Mouse (Mus musculus): ENCODE results near the gene Myrip. TPM values are rescaled to one million over a fixed set of nuclear protein-coding genes. Genes with fewer than 3 reads are reported as not detected.
A peak's percentile ranks its signal among the peaks of the same experiment; 100 is the strongest.

The Myrip gene
- total RNA-seq, 2 experiments from 2014 or later, result 42.8 to 45.5 TPM

DNA sequence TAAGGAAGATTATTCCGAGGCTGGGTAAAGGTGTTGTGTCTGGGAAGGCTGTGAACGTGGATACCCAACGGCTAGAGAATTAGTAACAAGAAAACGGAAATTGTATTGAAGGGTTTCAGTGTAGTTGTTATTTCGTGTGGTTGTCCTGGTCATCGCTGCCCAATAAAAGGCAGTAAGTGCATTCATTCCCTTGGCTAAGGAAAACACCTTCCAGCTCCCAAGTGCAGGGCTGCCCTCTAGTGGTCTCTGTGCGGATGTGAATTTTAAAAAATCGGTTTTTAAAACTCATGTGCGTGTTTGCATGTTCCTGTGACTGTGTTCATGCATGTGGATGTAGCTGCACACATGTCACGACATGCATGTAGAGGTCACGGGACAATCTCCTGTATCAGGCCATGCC lies 76.4 kb downstream of the Myrip start:
- peak; percentile 52 to 68 for DNase-seq (ENCODE audit: low spot score in 2 of 2)

DNA sequence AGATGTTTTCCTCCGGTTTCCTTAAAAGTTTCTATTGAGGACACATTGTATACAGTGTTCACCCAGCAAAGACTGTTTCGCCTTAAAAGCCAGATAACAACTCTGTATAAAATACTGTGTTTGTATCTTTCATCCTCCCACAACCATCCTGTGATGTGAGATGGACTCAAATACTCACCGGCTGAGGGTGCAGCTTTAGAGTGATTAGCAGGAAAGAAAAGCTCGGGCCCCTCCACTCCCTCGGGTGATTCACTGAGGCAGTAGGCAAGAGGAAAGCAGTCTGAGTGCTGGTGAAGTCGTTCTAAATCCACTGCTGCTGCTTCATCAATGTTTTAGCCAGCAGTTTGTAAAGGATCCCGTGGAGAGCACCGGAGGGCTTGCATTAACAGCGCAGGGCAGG lies 93.9 kb downstream of the Myrip start:
- DNase-seq (ENCODE audit: low spot score in 2 of 2), result no peak

DNA sequence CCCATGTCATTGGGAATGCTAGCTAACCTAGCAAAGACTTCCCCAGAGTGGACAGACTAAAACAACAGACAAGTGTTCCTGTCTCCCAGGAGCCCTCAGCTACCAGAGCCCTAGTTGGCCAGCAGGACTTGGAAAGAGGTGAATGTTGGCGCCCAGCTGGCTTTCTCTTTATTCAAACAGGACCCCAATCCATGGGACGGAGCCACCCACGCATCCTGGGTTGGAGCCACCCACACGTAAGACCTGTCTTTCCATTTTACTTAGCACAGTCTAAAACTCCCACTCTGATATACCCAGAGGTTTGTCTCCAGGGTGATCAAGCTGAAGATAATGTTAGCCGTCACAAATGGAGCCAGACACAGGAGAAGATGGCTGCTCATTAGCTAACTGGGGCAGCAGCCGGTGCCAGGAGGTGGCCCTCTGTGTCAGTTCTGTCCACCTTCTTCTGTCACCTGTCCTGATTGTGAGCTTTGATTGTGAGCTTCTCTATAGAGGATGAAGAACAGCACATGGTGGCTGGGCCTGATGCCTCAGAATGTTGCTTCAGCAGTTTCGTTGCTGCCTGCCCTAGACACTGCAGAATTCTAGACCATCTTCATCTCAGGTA lies 95.4 kb downstream of the Myrip start:
- DNase-seq (ENCODE audit: low spot score in 2 of 2), result no peak

DNA sequence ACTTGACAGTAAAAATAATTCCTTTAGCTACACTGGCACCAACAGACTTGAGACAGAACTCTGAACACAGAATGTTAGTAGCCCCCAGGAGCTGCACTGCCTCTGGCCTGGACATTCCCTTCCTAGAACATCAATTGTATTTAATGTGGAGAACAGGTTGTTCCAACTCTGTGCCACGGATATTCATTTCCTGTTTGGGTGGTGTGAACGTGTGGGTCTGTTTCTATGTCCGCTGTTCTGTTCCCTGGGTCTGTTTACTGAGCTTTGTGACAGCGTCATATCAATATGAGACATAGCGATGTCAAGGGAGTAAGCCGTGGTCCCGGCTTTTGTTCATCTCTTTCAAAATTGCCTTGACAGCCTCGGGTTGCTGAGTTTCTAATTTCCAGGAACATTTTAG lies 97.0 kb downstream of the Myrip start:
- no peak for DNase-seq (ENCODE audit: low spot score in 2 of 2)

DNA sequence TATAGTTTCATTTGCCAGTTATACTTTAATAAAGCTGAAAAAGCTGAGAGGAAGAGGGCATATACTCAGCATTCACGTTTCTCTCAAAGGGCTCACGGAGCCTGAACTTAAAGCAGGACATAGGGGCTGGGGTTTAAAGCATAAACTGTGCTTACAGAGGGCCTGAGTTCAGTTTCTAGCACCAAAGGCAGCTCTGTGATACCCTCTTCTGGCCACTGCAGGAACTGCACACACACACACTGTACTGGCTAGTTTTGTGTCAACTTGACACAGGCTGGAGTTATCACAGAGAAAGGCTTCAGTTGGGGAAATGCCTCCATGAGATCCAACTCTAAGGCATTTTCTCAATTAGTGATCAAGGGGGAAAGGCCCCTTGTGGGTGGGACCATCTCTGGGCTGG lies 98.2 kb downstream of the Myrip start:
- DNase-seq (ENCODE audit: low spot score in 2 of 2), result peak in 1 of 2 experiments; percentile 41

DNA sequence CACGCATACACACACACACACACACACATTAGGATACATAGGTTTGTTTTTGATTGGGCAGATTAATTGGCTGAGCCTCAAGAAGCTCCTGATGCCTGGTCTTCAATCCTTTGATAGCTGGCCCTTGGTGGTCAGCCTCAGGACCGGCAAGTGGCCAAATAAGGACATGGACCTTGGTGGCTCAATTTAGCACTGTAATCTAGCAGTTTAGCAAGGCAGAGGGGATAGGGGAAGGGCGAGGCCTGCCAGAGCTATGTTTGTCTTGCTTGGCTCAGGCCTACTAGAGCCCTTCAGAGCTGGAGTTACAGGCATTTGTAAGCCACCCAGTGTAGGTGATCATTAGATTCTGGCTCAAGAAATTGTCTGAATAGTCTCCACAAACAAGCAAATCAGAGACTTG lies 101.1 kb downstream of the Myrip start:
- DNase-seq (ENCODE audit: low spot score in 2 of 2), result no peak

DNA sequence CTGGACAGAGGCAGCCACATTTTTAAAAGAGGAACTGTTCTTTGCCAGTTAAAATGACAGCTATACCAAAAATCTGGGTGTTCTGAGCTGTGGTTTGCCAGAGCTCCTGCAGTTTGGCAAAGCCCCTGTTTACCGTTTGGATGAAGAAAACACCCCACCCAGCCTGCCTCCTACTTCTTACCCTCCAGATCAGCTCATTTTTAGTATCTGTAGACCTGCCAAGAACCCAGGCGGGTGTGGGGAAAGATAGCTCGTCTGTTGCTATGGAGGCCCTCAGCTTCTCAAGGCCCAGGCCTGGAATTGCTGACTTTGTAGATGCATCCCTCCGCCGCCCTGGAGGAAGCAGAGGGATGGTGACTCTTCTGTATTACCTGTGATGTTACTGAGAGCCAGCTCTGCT lies 102.3 kb downstream of the Myrip start:
- no peak for DNase-seq (ENCODE audit: low spot score in 2 of 2)

DNA sequence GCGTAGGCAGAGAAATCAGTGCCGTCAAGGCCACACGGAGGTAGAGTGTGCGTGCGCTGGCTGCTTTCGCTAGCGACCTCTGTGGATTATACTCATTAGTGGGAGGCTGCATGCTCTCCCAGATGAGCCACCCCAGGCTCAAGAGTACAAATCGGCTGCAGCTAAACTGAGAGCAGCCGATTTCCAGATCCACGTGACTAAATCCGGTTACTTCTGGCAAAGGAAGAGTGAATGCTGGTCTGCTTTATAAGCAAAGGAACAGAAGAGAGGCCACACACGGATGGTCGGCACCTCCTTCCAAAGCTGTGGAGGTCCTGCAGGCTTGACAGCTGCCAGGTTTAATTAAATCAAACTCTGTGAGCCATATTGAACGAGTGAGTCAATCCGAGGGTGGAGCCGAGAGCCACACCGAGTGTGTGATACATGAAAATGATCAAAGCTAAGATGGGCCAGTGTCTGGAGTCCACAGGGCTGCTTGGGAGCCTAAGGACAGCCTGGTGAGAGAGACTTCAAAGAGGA lies 108.4 kb downstream of the Myrip start:
- no peak for DNase-seq (ENCODE audit: low spot score in 2 of 2)

DNA sequence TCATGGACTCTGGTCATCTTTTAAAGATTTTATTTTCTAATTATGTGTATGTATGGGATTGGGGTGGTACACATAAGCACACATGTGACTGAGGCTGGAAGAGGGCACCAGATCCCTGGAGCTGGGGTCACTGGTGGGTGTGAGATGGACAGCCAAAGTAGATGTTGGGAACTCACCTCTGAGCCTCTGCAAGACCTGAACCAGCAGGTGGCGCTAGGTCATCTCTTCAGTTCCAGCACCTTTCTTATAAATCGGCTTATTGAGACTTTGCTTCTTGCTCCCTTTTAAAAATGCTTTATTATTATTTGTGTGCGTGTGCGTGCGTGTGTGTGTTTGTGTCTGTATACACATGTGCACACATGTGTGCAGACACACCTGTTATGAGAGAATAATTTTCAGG lies 109.1 kb downstream of the Myrip start:
- peak; percentile 48 to 54 for DNase-seq (ENCODE audit: low spot score in 2 of 2)

DNA sequence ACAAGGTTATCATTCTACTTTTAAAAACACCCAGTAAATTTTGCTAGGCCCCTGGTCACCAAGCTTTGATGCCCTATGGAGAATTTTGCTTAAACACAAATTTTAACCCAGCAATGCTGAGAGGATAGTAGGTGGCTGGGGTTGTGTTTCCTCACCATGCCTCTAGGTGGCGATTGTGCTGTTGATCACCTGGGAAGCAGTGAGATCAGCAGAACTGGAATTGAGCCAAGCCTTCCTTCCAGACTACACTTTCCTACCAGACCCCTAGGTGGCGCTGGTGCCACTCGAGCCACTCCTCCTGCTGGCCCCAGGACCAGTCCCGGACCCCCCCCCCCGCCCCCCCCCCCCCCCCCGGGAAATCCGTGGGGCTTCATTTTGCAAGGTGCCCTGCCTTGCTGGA lies 114.2 kb downstream of the Myrip start:
- DNase-seq (ENCODE audit: low spot score in 2 of 2), result peak; percentile 85

DNA sequence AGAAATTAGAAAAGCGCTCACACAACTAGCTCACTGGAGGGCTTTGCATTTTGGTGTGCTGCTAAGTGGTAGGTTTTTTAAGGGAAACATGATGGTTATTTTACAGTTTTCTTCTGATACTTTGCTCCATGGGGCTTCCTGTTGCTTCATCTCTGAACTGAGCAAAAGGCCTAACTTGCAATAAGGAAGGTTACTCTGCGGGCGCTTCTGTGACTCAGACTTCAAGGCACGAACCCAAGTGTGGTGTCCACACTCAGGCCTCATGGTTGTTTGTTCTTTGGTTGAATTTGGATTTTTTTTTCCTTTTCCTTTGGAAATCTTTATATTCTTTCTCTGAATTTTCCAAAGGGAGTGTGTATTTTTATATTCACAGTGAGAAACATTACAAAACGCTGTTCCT lies 114.8 kb downstream of the Myrip start:
- DNase-seq (ENCODE audit: low spot score in 2 of 2), result no peak

DNA sequence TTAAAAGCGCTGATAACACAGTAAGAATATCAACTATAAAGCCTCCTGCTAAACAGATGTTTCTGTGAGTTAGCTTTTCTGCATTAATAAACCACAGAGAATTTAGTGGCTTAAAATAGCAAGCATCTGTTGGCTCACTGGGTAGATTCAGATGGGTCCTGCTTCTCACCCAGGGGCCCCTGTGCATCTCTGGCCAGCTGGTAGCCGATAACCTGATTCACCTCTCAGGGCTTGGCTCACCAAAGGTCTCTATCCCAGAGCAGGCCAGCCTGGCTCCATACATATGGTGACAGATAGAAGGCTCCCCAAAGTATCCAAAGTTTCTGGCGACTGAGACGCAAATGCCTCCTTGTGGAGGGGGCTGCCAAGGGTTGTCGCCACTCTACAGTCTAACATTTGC lies 115.4 kb downstream of the Myrip start:
- DNase-seq (ENCODE audit: low spot score in 2 of 2), result no peak

DNA sequence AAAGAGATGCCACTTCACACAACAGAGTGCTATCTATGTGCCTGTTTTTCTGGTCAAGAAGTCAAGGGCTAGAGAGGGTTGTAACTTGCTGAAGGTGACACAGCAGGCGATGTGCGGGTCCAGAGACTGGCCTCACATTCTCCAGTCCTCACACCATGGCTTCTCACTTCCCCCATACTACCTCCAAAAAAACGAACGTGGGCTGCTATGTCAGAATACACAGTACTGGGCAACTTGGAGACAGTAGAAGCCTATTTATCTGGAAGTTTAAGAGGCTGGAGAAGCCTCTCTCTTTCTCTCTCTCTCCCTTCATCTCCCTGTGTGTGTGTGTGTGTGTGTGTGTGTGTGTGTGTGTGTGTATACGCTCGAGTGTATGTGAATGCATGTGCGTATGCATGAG lies 117.3 kb downstream of the Myrip start:
- no peak for DNase-seq (ENCODE audit: low spot score in 2 of 2)

DNA sequence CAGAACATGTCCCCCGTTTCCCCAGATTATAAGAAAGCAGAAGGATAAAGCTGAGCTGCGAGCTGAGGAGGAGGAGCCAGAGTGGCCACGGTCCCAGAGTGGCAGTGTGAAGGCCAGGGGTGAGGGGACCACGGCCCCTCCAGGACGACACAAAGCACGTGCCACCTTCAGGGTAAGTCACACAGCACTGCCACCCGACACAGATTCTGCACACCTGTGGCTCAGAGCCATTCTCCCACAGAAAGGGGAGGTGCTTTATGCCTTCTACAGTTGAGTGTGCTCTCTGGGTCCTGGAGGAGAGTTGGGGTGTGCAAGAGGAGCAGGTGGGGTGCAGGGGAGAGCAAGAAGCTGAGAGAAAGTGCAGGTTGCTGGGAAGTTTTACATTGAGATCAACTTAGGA lies 123.3 kb downstream of the Myrip start:
- no peak for DNase-seq (ENCODE audit: low spot score in 2 of 2)

DNA sequence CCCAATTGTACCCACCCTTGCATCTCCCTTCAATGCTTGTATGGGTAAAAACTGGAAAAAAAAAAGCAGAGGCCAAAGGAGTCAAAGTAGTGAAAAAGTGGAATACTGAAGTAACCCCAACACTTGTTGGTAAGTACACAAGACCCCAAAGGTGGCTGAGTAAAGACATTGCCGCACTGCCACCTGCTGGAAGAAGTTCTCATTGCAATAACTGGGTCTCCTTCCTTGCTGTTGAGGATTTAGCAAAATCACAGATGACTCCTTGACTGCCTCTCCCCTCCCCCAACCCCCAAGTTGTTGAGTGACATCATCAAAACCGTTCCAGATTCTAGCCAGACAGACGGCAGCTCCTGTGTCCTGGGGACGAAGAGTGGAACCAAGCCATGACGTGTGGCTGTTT lies 124.5 kb downstream of the Myrip start:
- peak; percentile 86 for DNase-seq (ENCODE audit: low spot score in 2 of 2)

DNA sequence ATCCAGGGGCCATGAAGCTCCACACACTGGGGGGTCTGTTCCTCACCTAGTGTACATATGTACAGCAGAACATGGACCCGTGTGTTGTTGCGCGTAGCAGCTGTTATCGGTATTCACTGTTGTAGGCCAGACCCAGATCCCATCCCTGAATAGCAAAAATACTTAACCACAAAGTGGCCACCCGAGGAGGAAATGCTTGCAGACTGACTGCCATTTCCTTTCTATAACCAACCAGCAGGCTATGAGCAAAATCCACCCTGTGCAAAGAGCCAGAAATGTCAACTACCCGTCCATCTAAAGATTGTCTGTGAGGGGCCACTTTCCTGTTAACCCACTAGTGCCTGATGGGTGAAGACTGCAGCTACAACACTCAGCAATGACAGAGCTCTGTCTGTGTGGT lies 126.9 kb downstream of the Myrip start:
- DNase-seq (ENCODE audit: low spot score in 2 of 2), result no peak

DNA sequence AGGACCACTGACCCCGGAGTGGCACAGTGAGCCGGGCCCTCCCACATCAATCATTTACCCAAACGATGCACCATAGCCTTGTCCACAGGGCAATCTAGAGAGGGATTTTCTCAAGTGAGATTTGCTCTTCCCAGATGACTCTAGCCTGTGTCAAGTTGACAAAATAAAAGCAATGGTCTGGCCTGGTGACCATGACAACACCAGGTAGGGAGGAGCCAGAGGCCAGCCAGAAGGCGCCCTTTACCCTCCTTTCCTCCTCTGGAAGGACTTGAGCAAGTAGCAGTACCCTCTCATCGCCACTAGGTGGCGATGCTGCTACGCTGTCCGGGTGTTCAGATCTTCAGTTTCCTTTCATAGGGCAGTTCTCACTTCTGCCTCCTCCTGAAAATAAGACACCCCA lies 132.4 kb downstream of the Myrip start:
- peak; percentile 71 to 73 for DNase-seq (ENCODE audit: low spot score in 2 of 2)

DNA sequence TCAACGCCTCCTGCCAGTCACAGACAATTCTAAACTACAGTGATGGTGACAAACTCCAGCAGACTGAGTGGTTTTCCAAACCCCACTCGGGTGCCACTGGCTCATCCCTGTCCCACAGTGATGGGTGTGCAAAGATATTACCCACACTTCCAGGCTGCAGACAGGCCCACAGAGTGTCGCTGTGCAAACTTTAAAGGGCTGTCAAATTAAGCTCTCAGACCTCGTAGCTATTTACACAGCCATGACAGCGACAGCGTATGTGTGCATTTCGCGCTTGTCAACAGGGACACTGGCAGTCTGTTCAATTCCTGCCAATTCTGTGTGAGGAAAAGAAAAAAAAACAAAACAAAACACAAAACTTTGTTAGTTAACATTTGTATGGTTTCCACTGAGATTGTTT lies 134.5 kb downstream of the Myrip start:
- DNase-seq (ENCODE audit: low spot score in 2 of 2), result no peak

DNA sequence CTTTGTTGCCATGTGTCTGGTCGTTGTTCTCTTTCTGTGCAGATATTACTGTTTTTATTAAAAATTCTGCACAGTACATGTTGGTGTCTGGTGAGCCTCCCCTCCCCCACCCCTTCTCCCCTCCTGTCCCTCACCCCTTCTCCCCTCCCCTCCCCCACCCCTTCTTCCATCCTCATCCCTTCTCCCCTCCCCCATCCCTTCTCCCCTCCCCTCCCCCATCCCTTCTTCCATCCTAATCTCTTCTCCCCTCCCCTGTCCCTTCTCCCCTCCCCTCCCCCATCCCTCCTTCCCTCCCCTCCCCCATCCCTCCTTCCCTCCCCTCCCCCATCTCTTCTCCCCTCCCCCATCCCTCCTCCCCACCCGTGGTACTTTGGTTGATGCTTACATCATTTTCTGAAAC lies 135.5 kb downstream of the Myrip start:
- no peak for DNase-seq (ENCODE audit: low spot score in 2 of 2)

DNA sequence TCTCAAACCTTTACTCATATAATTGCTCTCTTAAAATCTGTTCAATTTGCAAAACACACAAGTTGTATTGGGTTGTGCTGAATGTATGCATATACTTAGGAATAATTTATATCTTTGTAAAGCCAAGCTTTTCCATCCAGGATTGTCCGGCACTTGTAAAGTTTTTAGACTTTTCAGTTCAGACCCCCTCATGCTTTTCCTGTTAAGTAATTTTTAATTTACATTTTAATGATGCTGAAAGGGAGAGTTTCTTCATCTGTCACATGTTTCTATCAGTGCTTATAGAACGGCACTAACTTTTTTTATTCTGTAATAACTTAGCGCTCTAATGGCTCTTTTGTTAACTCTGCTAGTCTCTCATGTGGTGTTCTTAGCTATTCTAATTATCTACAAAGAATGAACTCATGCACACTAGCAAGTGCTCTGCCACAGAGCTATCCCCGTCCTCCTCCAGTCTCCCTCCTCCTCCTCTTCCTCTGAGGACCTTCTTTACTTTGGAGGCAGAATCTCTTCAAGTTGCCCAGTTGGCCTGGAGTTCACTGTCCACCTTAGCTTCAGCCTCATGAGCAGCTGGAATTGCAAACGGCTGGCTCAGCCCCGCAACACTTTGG lies 136.1 kb downstream of the Myrip start:
- no peak for DNase-seq (ENCODE audit: low spot score in 2 of 2)

DNA sequence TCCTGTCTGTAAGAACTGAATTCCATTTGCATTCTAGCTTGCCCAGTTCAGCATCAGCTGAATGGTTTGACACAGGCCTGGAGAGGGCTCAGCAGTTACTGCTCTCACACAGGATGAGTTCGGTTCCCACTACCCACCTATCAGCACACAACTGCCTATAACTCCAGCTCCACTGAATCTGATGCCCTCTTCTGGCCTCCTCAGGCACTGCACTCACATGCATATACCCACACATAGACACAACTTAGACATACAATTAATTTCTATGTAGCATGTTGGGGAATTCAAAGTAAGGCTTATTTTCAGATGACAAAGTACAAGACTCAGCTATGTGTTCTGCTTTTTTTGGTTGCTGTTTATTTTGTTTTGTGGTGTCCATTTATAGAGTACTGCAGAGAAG lies 137.0 kb downstream of the Myrip start:
- no peak for DNase-seq (ENCODE audit: low spot score in 2 of 2)

DNA sequence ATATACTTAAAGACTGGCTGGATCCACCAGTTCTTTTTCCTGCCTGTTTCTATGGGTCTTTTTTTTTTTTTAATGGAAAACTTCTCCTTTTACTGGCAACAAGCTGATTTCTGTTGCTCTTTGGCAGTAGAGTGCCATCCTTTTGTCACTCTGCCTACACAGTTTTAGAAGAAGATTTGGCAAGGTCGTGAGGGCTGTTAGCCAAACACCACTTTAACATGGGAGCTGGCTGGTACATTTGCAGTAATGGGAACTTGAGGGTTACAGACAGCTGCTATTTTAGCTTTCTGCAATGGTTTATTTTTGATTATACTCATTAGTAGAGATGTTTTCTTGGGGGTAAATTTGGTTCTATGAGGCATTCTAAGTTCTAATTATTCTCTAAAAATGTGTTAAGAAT lies 137.5 kb downstream of the Myrip start:
- peak in 1 of 2 experiments; percentile 46 for DNase-seq (ENCODE audit: low spot score in 2 of 2)

DNA sequence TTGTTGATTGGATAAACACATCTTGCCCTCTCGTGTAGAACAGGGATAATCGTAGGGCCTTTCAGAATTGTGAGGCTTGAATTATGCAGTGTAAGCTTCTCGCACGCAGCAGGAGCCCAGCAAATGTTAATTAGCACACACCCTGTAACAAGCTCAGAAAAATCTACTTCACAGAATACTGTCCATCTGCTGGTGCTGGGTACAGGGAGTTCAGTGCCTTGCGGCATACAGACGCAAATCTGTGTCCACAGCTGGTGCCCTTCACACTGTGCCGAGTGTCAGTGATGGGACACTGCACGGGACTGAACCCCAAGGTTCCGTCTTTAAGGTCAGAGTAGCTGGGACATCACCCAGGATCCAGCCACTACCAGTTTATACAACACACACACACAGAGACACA lies 143.3 kb downstream of the Myrip start:
- peak; percentile 38 to 40 for DNase-seq (ENCODE audit: low spot score in 2 of 2)
